24 mouse cellular contexts compared by ENCODE assay signal in the genomic region with DNA sequence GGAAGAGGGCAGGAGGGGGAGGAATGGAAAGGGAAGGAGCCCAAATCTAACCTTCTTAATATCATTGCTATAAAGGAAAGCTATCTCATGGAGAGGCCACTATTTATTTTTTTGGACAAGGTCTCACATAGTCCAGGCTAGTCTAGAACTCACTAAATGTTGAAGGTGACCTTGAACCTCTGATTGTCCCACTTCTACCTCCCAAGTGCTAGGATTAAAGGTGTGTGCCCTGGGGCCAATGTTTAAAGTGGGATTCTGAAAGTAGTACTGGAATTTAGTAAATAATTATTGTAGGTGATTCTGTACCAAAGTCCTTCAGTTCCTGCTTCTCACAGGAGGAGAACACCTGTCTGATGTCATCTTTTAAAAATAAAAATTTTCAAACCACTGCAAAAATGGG. TPM values are rescaled to one million over a fixed set of nuclear protein-coding genes. Genes with fewer than 3 reads are reported as not detected.
DNase-seq lines count a peak whose midpoint lies in the region; ATAC-seq lines count a peak whose summit lies in the region.
"Had no signal": no experiment of that assay in that cellular context is flagged by ENCODE, and none has a peak within 500 bp of the region (broad histone marks: within the 10 kb centered on the region; RNA-seq: fewer than 3 reads in every experiment).

No protein-coding gene starts in this region.

- peak; percentile 35 for DNase-seq in kidney, adult 11 months
- DNase-seq in kidney, adult 18-20 months, result no peak
- DNase-seq in kidney, adult 9 months, result peak; percentile 60
- peak; percentile 25 for DNase-seq in kidney, postnatal 10 days
- DNase-seq in kidney, postnatal 36 days, result peak; percentile 46 to 48
- DNase-seq in hindbrain, embryonic 11.5 days (ENCODE audit: low spot score), result no peak
- DNase-seq in lung, postnatal 14 days, result no peak
- DNase-seq: adrenal gland, adult 8-10 months; adrenal gland, postnatal 36 days; cerebellum, adult 18-20 months; cerebellum, adult 9-10 months; cerebellum, postnatal 14 days; gastrocnemius, postnatal 10 days; gastrocnemius, postnatal 36 days; heart, adult 2 months; heart, postnatal 14 days; heart, postnatal 4 days had no signal

- H3K27me3 ChIP-seq in hindbrain, embryonic 11.5 days (ENCODE audit: control insufficient read depth, insufficient read depth, low read length), result no peaks in the 10 kb centered on the region
- H3K27me3 ChIP-seq: forebrain, embryonic 13.5 days; heart, embryonic 13.5 days; hindbrain, embryonic 12.5 days had no signal

- H3K4me1 ChIP-seq in hindbrain, embryonic 11.5 days (replicated peaks; ENCODE audit: control insufficient read depth, insufficient read depth, low read length), result no peaks in the 10 kb centered on the region
- H3K4me1 ChIP-seq: forebrain, embryonic 13.5 days; heart, embryonic 13.5 days; hindbrain, embryonic 12.5 days had no signal

- no peak for ATAC-seq in hindbrain, embryonic 11.5 days (ENCODE audit: low FRiP score)
- ATAC-seq: activated CD4-positive, CD25-positive, alpha-beta regulatory T cell, adult 4 months; forebrain, embryonic 13.5 days; forebrain, embryonic 16.5 days had no signal

- H3K36me3 ChIP-seq in hindbrain, embryonic 11.5 days (ENCODE audit: control insufficient read depth, insufficient read depth, low read length), result no peaks in the 10 kb centered on the region
- H3K36me3 ChIP-seq: forebrain, embryonic 10.5 days; heart, embryonic 10.5 days; heart, embryonic 13.5 days; hindbrain, embryonic 12.5 days had no signal

- no peak overlapping the region for H3K27ac ChIP-seq in hindbrain, embryonic 11.5 days (ENCODE audit: low read depth, low read length)
- H3K27ac ChIP-seq: forebrain, embryonic 10.5 days; forebrain, embryonic 13.5 days; heart, adult 2 months; heart, embryonic 10.5 days; heart, embryonic 13.5 days; hindbrain, embryonic 12.5 days had no signal

- no peak overlapping the region for H3K4me3 ChIP-seq in hindbrain, embryonic 11.5 days (ENCODE audit: low read depth, low read length)
- H3K4me3 ChIP-seq: forebrain, embryonic 10.5 days; forebrain, embryonic 13.5 days; heart, adult 2 months; heart, embryonic 10.5 days; heart, embryonic 13.5 days; hindbrain, embryonic 12.5 days had no signal

- no peak overlapping the region for H3K4me2 ChIP-seq in hindbrain, embryonic 11.5 days (replicated peaks; ENCODE audit: low read depth, low read length)
- H3K4me2 ChIP-seq: forebrain, embryonic 13.5 days; heart, embryonic 13.5 days; hindbrain, embryonic 12.5 days had no signal

- H3K9me3 ChIP-seq in hindbrain, embryonic 11.5 days (ENCODE audit: control insufficient read depth, low read length), result no peaks in the 10 kb centered on the region
- H3K9me3 ChIP-seq: forebrain, embryonic 10.5 days; forebrain, embryonic 13.5 days; heart, embryonic 10.5 days; heart, embryonic 13.5 days; hindbrain, embryonic 12.5 days had no signal

- H3K9ac ChIP-seq in hindbrain, embryonic 11.5 days (ENCODE audit: low read depth, low read length), result no peak overlapping the region
- H3K9ac ChIP-seq: forebrain, embryonic 13.5 days; heart, embryonic 13.5 days; hindbrain, embryonic 12.5 days had no signal

RNA-seq across cellular contexts. Expression of a gene that starts 45.3 kb away (rescaled TPM):
- 19.6 and 39.5 TPM in 2 replicates for polyA plus RNA-seq in hindbrain, embryonic 11.5 days (2014; fragmentation: Nextera tagmentation; extraction: Ambion mirVana)

Comparison
In these comparisons a context has a peak if more than half of its experiments do, and no peak if none do; other contexts are left out.
1. DNase-seq: peak in kidney, adult 11 months (single experiment), kidney, adult 9 months (single experiment), kidney, postnatal 10 days (single experiment) and kidney, postnatal 36 days (2 of 2); none in kidney, adult 18-20 months (single experiment), hindbrain, embryonic 11.5 days (single experiment) and lung, postnatal 14 days (single experiment).